Mouse (Mus musculus) common myeloid progenitor, adult 5-6 weeks (primary cell): Measurements from ENCODE around the gene 4931440F15Rik. TPM values are rescaled to one million over a fixed set of nuclear protein-coding genes. Genes with fewer than 3 reads are reported as not detected.
A peak's percentile ranks its signal among the peaks of the same experiment; 100 is the strongest.
"Not testable (repeated sequence)": the region's sequence is repeated elsewhere in the genome, so short reads cannot be mapped to it uniquely, and the experiment has no call there.

Experiments used
- ATAC-seq: replicated peaks from 2 replicates; pipeline ENCODE4 v1.8.0; 2016; ENCODE audit warnings: low read depth, mild to moderate bottlenecking, moderate TSS enrichment, inconsistent platforms; ENCODE audit not compliant: poor library complexity, severe bottlenecking
- total RNA-seq: library from RNA; stranded (forward); fragments of 200-1000, 187-1606 nt; gene quantifications from 2 replicates; pipeline ENCODE4 v1.2.3, GENCODE M21; 2017

4931440F15Rik gene
- 0.18 TPM in 1 of 2 replicates, not detected in the other for total RNA-seq

- ATAC-seq = peak; percentile 31; the same call in 1 of the 2 replicates
Observed at GRCm38 (mm10) chr11:29825271-29825718, at the start of gene 4931440F15Rik. TSS of gene 4931440F15Rik (minus strand) at chr11:29825668.

- not testable (repeated sequence) for ATAC-seq
Observed at GRCm38 (mm10) chr11:29874781-29875180, 49.3 kb upstream of the 4931440F15Rik start.

- ATAC-seq = no peak
Observed at GRCm38 (mm10) chr11:29870174-29870573, 44.7 kb upstream of the 4931440F15Rik start.

- ATAC-seq = peak; percentile 80
Observed at GRCm38 (mm10) chr11:29864269-29864668, 38.8 kb upstream of the 4931440F15Rik start.

- ATAC-seq = peak; percentile 80
Observed at GRCm38 (mm10) chr11:29861750-29862397, 36.4 kb upstream of the 4931440F15Rik start.

- ATAC-seq = no peak
Observed at GRCm38 (mm10) chr11:29861040-29861439, 35.6 kb upstream of the 4931440F15Rik start.

GRCm38 (mm10) chr11:29840606-29841227 lies 15.2 kb upstream of the 4931440F15Rik start:
- no peak for ATAC-seq

GRCm38 (mm10) chr11:29839781-29840180 lies 14.3 kb upstream of the 4931440F15Rik start:
- peak; percentile 50; the same call in 1 of the 2 replicates for ATAC-seq

GRCm38 (mm10) chr11:29837066-29837465 lies 11.6 kb upstream of the 4931440F15Rik start:
- ATAC-seq = no peak

- ATAC-seq = no peak
Observed at GRCm38 (mm10) chr11:29827729-29828128, 2.3 kb upstream of the 4931440F15Rik start.

GRCm38 (mm10) chr11:29826001-29826400 lies 533 bp upstream of the 4931440F15Rik start:
- no peak for ATAC-seq

- ATAC-seq = peak; percentile 55
Observed at GRCm38 (mm10) chr11:29824474-29825270, 796 bp downstream of the 4931440F15Rik start.

GRCm38 (mm10) chr11:29823141-29823540 lies 2.3 kb downstream of the 4931440F15Rik start:
- no peak for ATAC-seq

GRCm38 (mm10) chr11:29815670-29816069 lies 9.8 kb downstream of the 4931440F15Rik start:
- ATAC-seq = no peak

GRCm38 (mm10) chr11:29815261-29815660 lies 10.2 kb downstream of the 4931440F15Rik start:
- ATAC-seq = peak; percentile 95

GRCm38 (mm10) chr11:29813267-29813666 lies 12.2 kb downstream of the 4931440F15Rik start:
- ATAC-seq = no peak

- ATAC-seq = no peak
Observed at GRCm38 (mm10) chr11:29812475-29812874, 13.0 kb downstream of the 4931440F15Rik start.

- ATAC-seq = no peak
Observed at GRCm38 (mm10) chr11:29810324-29810723, 15.1 kb downstream of the 4931440F15Rik start.

GRCm38 (mm10) chr11:29808981-29809589 lies 16.4 kb downstream of the 4931440F15Rik start:
- no peak for ATAC-seq
